Mouse (Mus musculus): ENCODE measurements around the gene Rbm17.
"Not testable (repeated sequence)": the region's sequence is repeated elsewhere in the genome, so short reads cannot be mapped to it uniquely, and the experiment has no call there.

- not testable (repeated sequence) for TF ChIP-seq CTCF (IDR thresholded peaks at IDR 0.05; ENCODE audit: insufficient read depth, low read length); POLR2A (IDR thresholded peaks at IDR 0.05; ENCODE audit: borderline replicate concordance, extremely low read depth, low read depth, low read length)
Measured at GRCm38 (mm10) chr2:11541528-11541927, 62.4 kb downstream of the Rbm17 start.

All from lung, adult 2 months (tissue).